Mouse (Mus musculus): ENCODE measurements around the gene Il16.

DNA sequence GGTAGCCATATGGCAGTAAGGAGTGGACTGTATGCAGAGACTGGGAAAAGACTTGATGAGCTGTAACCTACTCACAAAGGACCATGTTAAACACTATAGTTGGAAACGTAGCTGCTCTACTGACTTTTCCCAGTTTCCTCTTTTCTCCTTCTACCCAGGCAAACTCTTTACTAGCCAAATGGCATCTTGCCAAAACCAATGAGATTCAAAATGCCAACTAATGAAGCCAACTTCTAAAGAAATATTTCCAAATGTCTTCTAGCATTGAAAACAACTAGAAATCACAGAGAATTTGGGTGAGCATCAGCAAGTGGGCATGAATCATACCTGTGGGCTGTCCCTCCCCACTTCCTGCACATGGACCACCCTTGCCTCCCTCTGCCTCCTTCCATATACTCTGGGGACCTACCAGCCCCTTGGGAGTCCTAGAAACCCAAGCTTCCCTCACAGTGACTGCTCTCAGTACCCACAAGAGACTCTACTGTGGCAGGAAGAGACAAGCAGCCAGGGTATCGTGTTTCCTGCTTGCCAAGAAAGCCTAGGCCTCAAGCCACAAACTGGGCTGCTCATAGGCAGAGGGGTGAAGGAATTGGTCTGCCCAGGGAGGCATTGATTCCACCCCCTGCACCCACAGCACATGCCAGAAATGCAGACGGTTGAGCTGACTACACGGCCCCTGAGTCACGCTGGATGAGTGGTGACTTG, 28.4 kb downstream of the Il16 start:
- TF ChIP-seq CTCF (IDR thresholded peaks at IDR 0.05; ENCODE audit: extremely low read depth, insufficient read depth, low read length), result no peak
- TF ChIP-seq POLR2A (IDR thresholded peaks at IDR 0.05; ENCODE audit: extremely low read depth, insufficient read depth, low read length), result no peak

Measured in cortical plate, adult 2 months (tissue).